Mouse (Mus musculus): ENCODE data around the gene Dgkg.

GRCm38 (mm10) chr16:22657874-22658789 is 1.1 kb upstream of the Dgkg start:
- TF ChIP-seq EP300 (IDR thresholded peaks at IDR 0.05; ENCODE audit: low read depth) (no peak), CTCF (IDR thresholded peaks at IDR 0.05; ENCODE audit: low read depth) (no peak)
